Mouse (Mus musculus) MEL (cell line): Measurements from ENCODE around the gene Noa1. TPM values are rescaled to one million over a fixed set of nuclear protein-coding genes. Genes with fewer than 3 reads are reported as not detected.

Source experiments
- DNase-seq: peaks from one replicate; pipeline ENCODE4 v3.0.0; 2011; ENCODE audit warnings: low read depth, low spot score
- H3K27ac ChIP-seq: 2 replicates; pipeline ENCODE4 v1.5.1; 2012; ENCODE audit warnings: low read depth, mild to moderate bottlenecking, control low read depth, low read length, moderate library complexity; ENCODE audit not compliant: control insufficient read depth
- H3K27me3 ChIP-seq, 2 experiments: fragments of 150-350 bp in 1 of 2; sonication (generic) in 1 of 2; 2 replicates each; pipeline ENCODE4 v1.6.1; 2012; ENCODE audit warnings: low read length in 2 of 2, mild to moderate bottlenecking in 2 of 2, improper control_type of control experiment in 1 of 2, moderate library complexity in 1 of 2; ENCODE audit not compliant: insufficient read depth in 2 of 2, control insufficient read depth in 1 of 2
- H3K36me3 ChIP-seq, 2 experiments: 2 replicates each; pipeline ENCODE4 v1.6.1; 2012 to 2014; ENCODE audit warnings: low read length in 2 of 2, improper control_type of control experiment in 1 of 2, inconsistent platforms in 1 of 2, mild to moderate bottlenecking in 1 of 2; ENCODE audit not compliant: insufficient read depth in 2 of 2, control insufficient read depth in 1 of 2
- H3K4me1 ChIP-seq, 2 experiments: fragments of 150-350 bp in 1 of 2; sonication (generic) in 1 of 2; 2 replicates each; pipeline ENCODE4 v1.6.1; 2012; ENCODE audit warnings: low read length in 2 of 2, improper control_type of control experiment in 1 of 2, mild to moderate bottlenecking in 1 of 2; ENCODE audit not compliant: insufficient read depth in 2 of 2, control insufficient read depth in 1 of 2
- H3K4me3 ChIP-seq, 2 experiments: fragments of 150-350 bp in 1 of 2; sonication (generic) in 1 of 2; 2 replicates each; pipeline ENCODE4 v1.5.1; 2012; ENCODE audit warnings: low read depth in 2 of 2, low read length in 2 of 2, mild to moderate bottlenecking in 2 of 2, moderate library complexity in 2 of 2, control low read depth in 1 of 2, improper control_type of control experiment in 1 of 2; ENCODE audit not compliant: control insufficient read depth in 1 of 2, insufficient read depth in 1 of 2
- H3K79me2 ChIP-seq: 2 replicates; pipeline ENCODE4 v1.6.1; 2012; ENCODE audit warnings: mild to moderate bottlenecking, low read length, moderate library complexity; ENCODE audit not compliant: control insufficient read depth, poor library complexity, insufficient read depth
- H3K9ac ChIP-seq: 2 replicates; pipeline ENCODE4 v1.6.1; 2012; ENCODE audit warnings: low read depth, mild to moderate bottlenecking, control low read depth, low read length, moderate library complexity; ENCODE audit not compliant: control insufficient read depth, poor library complexity, severe bottlenecking
- H3K9me3 ChIP-seq: fragments of 150-350 bp; sonication (generic); replicated peaks from 2 replicates; pipeline ENCODE4 v1.6.1; 2012; ENCODE audit warnings: mild to moderate bottlenecking, low read length, improper control_type of control experiment, moderate library complexity; ENCODE audit not compliant: insufficient read depth
- CHD1 ChIP-seq: IDR thresholded peaks from 2 replicates; pipeline ENCODE4 v1.6.1; 2012; ENCODE audit warnings: low read depth, mild to moderate bottlenecking, inconsistent platforms, low read length, improper control_type of control experiment
- CHD2 ChIP-seq: IDR thresholded peaks from 2 replicates; pipeline ENCODE4 v1.6.1; 2011; ENCODE audit warnings: low read length, improper control_type of control experiment
- E2F4 ChIP-seq: IDR thresholded peaks from 2 replicates; pipeline ENCODE4 v1.6.1; 2011; ENCODE audit warnings: low read depth, low read length, improper control_type of control experiment, borderline replicate concordance
- ELF1 ChIP-seq: IDR thresholded peaks from 2 replicates; pipeline ENCODE4 v1.6.1; 2014; ENCODE audit warnings: low read depth, mild to moderate bottlenecking, inconsistent platforms, low read length, improper control_type of control experiment, moderate library complexity
- EP300 ChIP-seq, 2 experiments: IDR thresholded peaks; 2 replicates each; pipeline ENCODE4 v1.6.1; 2011; ENCODE audit warnings: improper control_type of control experiment in 2 of 2, low read length in 2 of 2, low read depth in 1 of 2, mild to moderate bottlenecking in 1 of 2
- ETS1 ChIP-seq: IDR thresholded peaks from 2 replicates; pipeline ENCODE4 v1.6.1; 2012; ENCODE audit warnings: low read depth, mild to moderate bottlenecking, inconsistent platforms, low read length, improper control_type of control experiment, moderate library complexity
- GABPA ChIP-seq: IDR thresholded peaks from 2 replicates; pipeline ENCODE4 v1.6.1; 2012; ENCODE audit warnings: low read depth, mild to moderate bottlenecking, inconsistent platforms, low read length, improper control_type of control experiment, moderate library complexity
- GATA1 ChIP-seq: IDR thresholded peaks from 2 replicates; pipeline ENCODE4 v1.6.1; 2011; ENCODE audit warnings: low read depth, low read length, improper control_type of control experiment
- HCFC1 ChIP-seq: IDR thresholded peaks from 2 replicates; pipeline ENCODE4 v1.6.1; 2012; ENCODE audit warnings: low read depth, mild to moderate bottlenecking, inconsistent platforms, low read length, improper control_type of control experiment, moderate library complexity
- JUND ChIP-seq: IDR thresholded peaks from 2 replicates; pipeline ENCODE4 v1.6.1; 2011; ENCODE audit warnings: low read depth, mild to moderate bottlenecking, improper control_type of control experiment, low read length
- KAT2A ChIP-seq: conservative IDR thresholded peaks from 2 replicates; pipeline ENCODE4 v1.6.1; 2012; ENCODE audit warnings: low read depth, low read length, improper control_type of control experiment, inconsistent platforms
- MAFK ChIP-seq: IDR thresholded peaks from 2 replicates; pipeline ENCODE4 v1.6.1; 2011; ENCODE audit warnings: low read depth, mild to moderate bottlenecking, low read length, improper control_type of control experiment, borderline replicate concordance
- MAX ChIP-seq: IDR thresholded peaks from 2 replicates; pipeline ENCODE4 v1.6.1; 2011; ENCODE audit warnings: low read length, improper control_type of control experiment
- MAZ ChIP-seq: IDR thresholded peaks from 2 replicates; pipeline ENCODE4 v1.6.1; 2012; ENCODE audit warnings: low read depth, mild to moderate bottlenecking, inconsistent platforms, low read length, improper control_type of control experiment
- MEF2A ChIP-seq: IDR thresholded peaks from 2 replicates; pipeline ENCODE4 v1.6.1; 2014; ENCODE audit warnings: low read depth, mild to moderate bottlenecking, inconsistent platforms, low read length, improper control_type of control experiment; ENCODE audit not compliant: poor library complexity, insufficient replicate concordance, severe bottlenecking; ENCODE audit errors: extremely low read depth
- MXI1 ChIP-seq: IDR thresholded peaks from 2 replicates; pipeline ENCODE4 v1.6.1; 2011; ENCODE audit warnings: mild to moderate bottlenecking, low read depth, low read length, improper control_type of control experiment
- MYB ChIP-seq: IDR thresholded peaks from 2 replicates; pipeline ENCODE4 v1.6.1; 2011; ENCODE audit warnings: mild to moderate bottlenecking, low read depth, low read length, improper control_type of control experiment
- MYC ChIP-seq: IDR thresholded peaks from 2 replicates; pipeline ENCODE4 v1.6.1; 2011; ENCODE audit warnings: low read depth, mild to moderate bottlenecking, low read length, improper control_type of control experiment, moderate library complexity
- NELFE ChIP-seq: IDR thresholded peaks from 2 replicates; pipeline ENCODE4 v1.6.1; 2011; ENCODE audit warnings: low read depth, low read length, improper control_type of control experiment
- NRF1 ChIP-seq: IDR thresholded peaks from 2 replicates; pipeline ENCODE4 v1.6.1; 2014; ENCODE audit warnings: low read depth, mild to moderate bottlenecking, inconsistent platforms, low read length, improper control_type of control experiment, moderate library complexity; ENCODE audit not compliant: poor library complexity, insufficient read depth, severe bottlenecking
- POLR2A ChIP-seq, 2 experiments: IDR thresholded peaks; 2 replicates each; pipeline ENCODE4 v1.6.1; 2011 to 2012; ENCODE audit warnings: low read length in 2 of 2, mild to moderate bottlenecking in 2 of 2, control low read depth in 1 of 2, improper control_type of control experiment in 1 of 2, low read depth in 1 of 2, moderate library complexity in 1 of 2; ENCODE audit not compliant: control insufficient read depth in 1 of 2, insufficient read depth in 1 of 2, poor library complexity in 1 of 2
- POLR2AphosphoS2 ChIP-seq: IDR thresholded peaks from 2 replicates; pipeline ENCODE4 v1.6.1; 2011; ENCODE audit warnings: low read length, improper control_type of control experiment
- SIN3A ChIP-seq: IDR thresholded peaks from 2 replicates; pipeline ENCODE4 v1.6.1; 2012; ENCODE audit warnings: low read length, improper control_type of control experiment, inconsistent platforms
- SMC3 ChIP-seq: IDR thresholded peaks from 2 replicates; pipeline ENCODE4 v1.6.1; 2011; ENCODE audit warnings: low read depth, low read length, improper control_type of control experiment
- TAL1 ChIP-seq: IDR thresholded peaks from 2 replicates; pipeline ENCODE4 v1.6.1; 2012; ENCODE audit warnings: mild to moderate bottlenecking, inconsistent platforms, low read length, moderate library complexity, mixed read lengths
- TBP ChIP-seq: IDR thresholded peaks from 2 replicates; pipeline ENCODE4 v1.8.0; 2011; ENCODE audit warnings: low read depth, low read length, improper control_type of control experiment
- TCF12 ChIP-seq: IDR thresholded peaks from 2 replicates; pipeline ENCODE4 v1.6.1; 2014; ENCODE audit warnings: low read depth, mild to moderate bottlenecking, inconsistent platforms, low read length, improper control_type of control experiment, moderate library complexity
- UBTF ChIP-seq: IDR thresholded peaks from 2 replicates; pipeline ENCODE4 v1.6.1; 2012; ENCODE audit warnings: low read depth, mild to moderate bottlenecking, inconsistent platforms, low read length, improper control_type of control experiment, moderate library complexity, borderline replicate concordance; ENCODE audit not compliant: insufficient read depth
- USF1 ChIP-seq: IDR thresholded peaks from 2 replicates; pipeline ENCODE4 v1.6.1; 2014; ENCODE audit warnings: low read depth, mild to moderate bottlenecking, inconsistent platforms, low read length, improper control_type of control experiment, moderate library complexity
- ZC3H11A ChIP-seq: IDR thresholded peaks from 2 replicates; pipeline ENCODE4 v1.6.1; 2012; ENCODE audit warnings: low read depth, mild to moderate bottlenecking, inconsistent platforms, low read length, improper control_type of control experiment
- ZKSCAN1 ChIP-seq: IDR thresholded peaks from 2 replicates; pipeline ENCODE4 v1.6.1; 2012; ENCODE audit warnings: low read depth, mild to moderate bottlenecking, inconsistent platforms, low read length, improper control_type of control experiment, moderate library complexity
- ZMIZ1 ChIP-seq: IDR thresholded peaks from 2 replicates; pipeline ENCODE4 v1.6.1; 2012; ENCODE audit warnings: low read depth, mild to moderate bottlenecking, inconsistent platforms, low read length, improper control_type of control experiment, moderate library complexity
- polyA plus RNA-seq, 2 experiments: library from polyadenylated mRNA; stranded (reverse) in 1 of 2; unstranded in 1 of 2; fragments of >175 nt in 1 of 2; fragments of >200 nt in 1 of 2; gene quantifications; 2 replicates each; pipeline versions ENCODE4 v1.2.1 to v1.2.4; 2012; ENCODE audit warnings: low replicate concordance in 2 of 2, low read depth in 1 of 2; ENCODE audit not compliant: insufficient read length in 2 of 2, insufficient read depth in 1 of 2, missing spikeins in 1 of 2
- total RNA-seq: library from RNA; depleted of rRNA; stranded (reverse); fragments of 300-350 nt; gene quantifications from 2 replicates; pipeline ENCODE4 v1.2.3, GENCODE M21; 2012; rRNA removed

Gene Noa1
- 42.4 and 52.4 TPM in 2 replicates for total RNA-seq
- polyA plus RNA-seq: 100 to 1,000 TPM in 1 of 2 experiments, 10 to 100 TPM in 1; 96.2 to 265 TPM

DNA sequence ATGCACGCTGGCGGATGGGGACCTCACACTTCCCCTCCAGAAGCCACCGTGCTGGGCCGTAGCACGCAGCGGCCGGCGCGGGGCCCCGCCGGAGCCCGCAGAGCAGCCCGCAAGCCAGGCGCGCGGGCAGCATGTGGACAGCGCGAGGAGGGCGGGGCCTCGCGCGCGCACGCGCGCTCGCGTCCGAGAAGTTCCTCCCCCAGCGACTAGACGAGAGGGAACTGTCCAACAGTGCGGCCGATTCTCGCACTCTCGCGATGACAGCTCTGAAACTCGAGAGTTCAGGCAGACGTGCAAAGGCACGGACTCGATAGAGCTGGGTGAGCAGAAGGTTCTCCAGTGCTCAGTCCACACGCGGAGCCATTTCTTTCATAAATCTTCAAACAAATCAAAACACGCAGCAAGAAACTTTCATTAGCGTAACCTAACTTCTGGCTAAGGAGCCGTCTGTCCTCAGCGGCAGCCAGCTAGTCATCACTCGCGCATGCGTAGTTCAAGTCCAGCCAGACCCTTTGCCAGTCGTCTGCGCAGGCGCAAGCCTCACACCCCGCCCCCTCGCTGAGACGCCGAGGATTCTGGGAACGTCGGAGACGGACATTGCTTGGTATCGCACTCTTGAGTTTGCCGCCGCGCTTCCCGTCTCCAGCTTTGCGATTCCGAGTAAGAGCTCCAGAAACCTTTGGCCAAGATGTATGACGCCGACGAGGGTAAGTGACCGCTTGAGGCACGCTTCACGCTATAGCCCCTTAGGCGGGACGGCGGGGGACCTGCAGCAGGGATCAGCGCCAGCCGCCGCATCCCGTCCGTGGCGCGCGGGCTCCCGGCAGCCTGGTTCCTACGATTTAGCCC lies at the start of gene Noa1, which contains the start of gene Polr2b:
Gene Noa1, minus strand, starts transcription at position 161 of the 849 bp plus-strand sequence.
Gene Polr2b, plus strand, starts transcription at position 224 of the 849 bp plus-strand sequence.
- Histone ChIP-seq H3K79me2 (peaks cover 55% of the 10 kb centered on the region), H3K4me3 (peak within 1 kb of the TSS; percentile 70 to 84), H3K27ac (peak within 1 kb of the TSS; percentile 82), H3K4me1 (peaks cover 5 to 8% of the 10 kb centered on the region in 2 experiments), H3K9ac (peak within 1 kb of the TSS; percentile 86), H3K27me3 (no peaks in the 10 kb centered on the region), H3K36me3 (peaks cover 24 to 28% of the 10 kb centered on the region in 2 experiments), H3K9me3 (no peaks in the 10 kb centered on the region)
- DNase-seq: peak; percentile 99
- TF ChIP-seq SMC3: no peak
- no peak; the same call in 1 of the 2 replicates for TF ChIP-seq GATA1
- no peak for TF ChIP-seq TAL1
- 0 out of 2 replicates have a peak, but pooled peaks have one; percentile 36 for TF ChIP-seq ETS1
- no peak for TF ChIP-seq JUND
- peak; percentile 66 for TF ChIP-seq KAT2A
- TF ChIP-seq TBP: peak; percentile 92
- TF ChIP-seq MEF2A: peak; percentile 36; the same call in 1 of the 2 replicates
- TF ChIP-seq MYC: peak; percentile 85; the same call in 1 of the 2 replicates
- TF ChIP-seq ZMIZ1: peak; percentile 97
- 0 out of 4 replicates have a peak, but pooled peaks of 1 of the 2 experiments have one; percentile 29 for TF ChIP-seq EP300 (IDR thresholded peaks at IDR 0.05; ENCODE audit: low read depth in 1 of 2, low read length in 2 of 2)
- TF ChIP-seq MAX: peak; percentile 94
- TF ChIP-seq MAFK: no peak
- no peak; the same call in 1 of the 2 replicates for TF ChIP-seq CHD1
- no peak for TF ChIP-seq ZC3H11A
- TF ChIP-seq NELFE: peak; percentile 99
- TF ChIP-seq NRF1: peak; percentile 82
- TF ChIP-seq POLR2AphosphoS2: peak; percentile 95
- TF ChIP-seq TCF12: peak; percentile 73
- TF ChIP-seq E2F4: peak; percentile 80; the same call in 1 of the 2 replicates
- peak; percentile 92 for TF ChIP-seq SIN3A
- peak; percentile 99 to 100 for TF ChIP-seq POLR2A (IDR thresholded peaks at IDR 0.05; ENCODE audit: control insufficient read depth in 1 of 2, insufficient read depth in 1 of 2, low read depth in 1 of 2, low read length in 2 of 2, poor library complexity in 1 of 2)
- peak; percentile 98 for TF ChIP-seq CHD2
- TF ChIP-seq MYB: no peak
- no peak for TF ChIP-seq GABPA
- TF ChIP-seq HCFC1: peak; percentile 88
- no peak for TF ChIP-seq UBTF
- TF ChIP-seq MAZ: peak; percentile 12; the same call in 1 of the 2 replicates
- peak; percentile 98 for TF ChIP-seq MXI1
- no peak for TF ChIP-seq ZKSCAN1
- peak; percentile 70 for TF ChIP-seq ELF1
- peak; percentile 28; the same call in 1 of the 2 replicates for TF ChIP-seq USF1
